Comparison of ENCODE assay signal across 14 mouse cellular contexts in genomic region chr2:71420895-71421425, GRCm38 (mm10).
"Had no signal": no experiment of that assay in that cellular context is flagged by ENCODE, and none has a peak within 500 bp of the region (broad histone marks: within the 10 kb centered on the region; RNA-seq: fewer than 3 reads in every experiment).

No protein-coding gene starts in this region.

- H3K27ac ChIP-seq: left cerebral cortex, adult 2 months; limb, embryonic 15.5 days; liver, embryonic 12.5 days; macrophage; midbrain, embryonic 15.5 days; neural tube, embryonic 13.5 days; stomach, embryonic 15.5 days had no signal

- H3K9ac ChIP-seq: limb, embryonic 15.5 days; liver, embryonic 12.5 days; lung, embryonic 14.5 days; midbrain, embryonic 15.5 days; neural tube, embryonic 13.5 days; stomach, embryonic 15.5 days had no signal

- H3K4me3 ChIP-seq: left cerebral cortex, adult 2 months; limb, embryonic 15.5 days; liver, embryonic 12.5 days; megakaryocyte, embryonic 14.5 days; midbrain, embryonic 15.5 days; neural tube, embryonic 13.5 days; stomach, embryonic 15.5 days had no signal

- H3K27me3 ChIP-seq: limb, embryonic 15.5 days; liver, embryonic 12.5 days; megakaryocyte, embryonic 14.5 days; midbrain, embryonic 15.5 days; neural tube, embryonic 13.5 days; stomach, embryonic 15.5 days had no signal

- DNase-seq: kidney, adult 8-10 months; kidney, postnatal 25 days; lung, embryonic 14.5 days; lung, postnatal 14 days; thymus, adult 2 months; thymus, postnatal 25 days had no signal

- H3K9me3 ChIP-seq: limb, embryonic 15.5 days; liver, embryonic 12.5 days; megakaryocyte, embryonic 14.5 days; midbrain, embryonic 15.5 days; neural tube, embryonic 13.5 days; stomach, embryonic 15.5 days had no signal

- H3K4me1 ChIP-seq: limb, embryonic 15.5 days; megakaryocyte, embryonic 14.5 days; midbrain, embryonic 15.5 days; stomach, embryonic 15.5 days had no signal

- H3K4me2 ChIP-seq: limb, embryonic 15.5 days; liver, embryonic 12.5 days; lung, embryonic 14.5 days; midbrain, embryonic 15.5 days; neural tube, embryonic 13.5 days; stomach, embryonic 15.5 days had no signal

- ATAC-seq: liver, embryonic 12.5 days; midbrain, embryonic 15.5 days had no signal
